Mouse (Mus musculus) kidney, postnatal 0 days (tissue): ENCODE data around the gene Acbd3. TPM values are rescaled to one million over a fixed set of nuclear protein-coding genes. Genes with fewer than 3 reads are reported as not detected.

Experiments
- ATAC-seq: fragments of 200-750 bp; cut with Nextera tagmentation; replicated peaks from 2 replicates; pipeline ENCODE4 v1.8.0; 2017; ENCODE audit warnings: low read depth, moderate number of reproducible peaks, moderate TSS enrichment, moderate library complexity; ENCODE audit not compliant: low FRiP score
- DNase-seq: peaks from one replicate; pipeline ENCODE4 v3.0.0-alpha.2; 2016; ENCODE audit warnings: low spot score
- H3K27ac ChIP-seq: fragments of 300-500 bp; sonication (generic); 2 replicates; pipeline ENCODE4 v1.5.1; 2014; ENCODE audit warnings: mild to moderate bottlenecking
- H3K27me3 ChIP-seq: fragments of 300-500 bp; sonication (generic); 2 replicates; pipeline ENCODE4 v1.6.1; 2014; ENCODE audit warnings: low read length, mixed read lengths; ENCODE audit not compliant: insufficient read depth
- H3K36me3 ChIP-seq: fragments of 300-500 bp; sonication (generic); 2 replicates; pipeline ENCODE4 v1.6.1; 2014; ENCODE audit warnings: low read length, mixed read lengths; ENCODE audit not compliant: insufficient read depth
- H3K4me1 ChIP-seq: fragments of 300-500 bp; sonication (generic); replicated peaks from 2 replicates; pipeline ENCODE4 v1.6.1; 2014; ENCODE audit warnings: antibody characterized with exemption, low read length, mixed read lengths; ENCODE audit not compliant: insufficient read depth
- H3K4me2 ChIP-seq: fragments of 300-500 bp; sonication (generic); 2 replicates; pipeline ENCODE4 v1.6.1; 2014; ENCODE audit warnings: mild to moderate bottlenecking, low read length, moderate library complexity, mixed read lengths
- H3K4me3 ChIP-seq: fragments of 300-500 bp; sonication (generic); replicated peaks from 2 replicates; pipeline ENCODE4 v1.5.1; 2014; ENCODE audit warnings: low read depth, low read length
- H3K9ac ChIP-seq: fragments of 300-500 bp; sonication (generic); 2 replicates; pipeline ENCODE4 v1.6.1; 2014; ENCODE audit warnings: low read depth, low read length
- H3K9me3 ChIP-seq: fragments of 300-500 bp; sonication (generic); replicated peaks from 2 replicates; pipeline ENCODE4 v1.6.1; 2016; ENCODE audit warnings: low read length, inconsistent platforms, mixed read lengths
- CTCF ChIP-seq: IDR thresholded peaks from 2 replicates; pipeline ENCODE4 v1.5.1; 2016; ENCODE audit warnings: antibody characterized with exemption, low read depth, mild to moderate bottlenecking, moderate library complexity
- WGBS: fragments of 180-500 bp; shearing (Covaris S2); extraction: QIAGEN DNeasy Blood & Tissue Kit; methylation state at CpG from one replicate; pipeline ENCODE4 v1.1.7; 2014; 5-methylcytosine and 5-hydroxymethylcytosine counted together
- polyA plus RNA-seq: library from polyadenylated mRNA; unstranded; fragments of >200 nt; fragmentation: Nextera tagmentation; extraction: Ambion mirVana; gene quantifications from 2 replicates; pipeline ENCODE4 v1.2.1, GENCODE M21; 2015

The Acbd3 gene
- polyA plus RNA-seq, 1 experiment from 2014 or later = 18.5 TPM

- Histone ChIP-seq H3K4me3 (no peak overlapping the region), H3K27me3 (no peaks in the 10 kb centered on the region), H3K27ac (peak overlapping the region; percentile 85; the same call in 1 of the 2 replicates), H3K36me3 (no peaks in the 10 kb centered on the region), H3K9me3 (no peaks in the 10 kb centered on the region), H3K4me1 (no peaks in the 10 kb centered on the region), H3K4me2 (no peak overlapping the region), H3K9ac (no peak overlapping the region)
- WGBS = 23% methylated on average over 3 of the region's 3 CpGs
- DNase-seq (peak; percentile 69), ATAC-seq (peak; percentile 53; the same call in 1 of the 2 replicates)
- TF ChIP-seq CTCF = no peak
Measured at GRCm38 (mm10) chr1:180783580-180783928, 57.7 kb downstream of the Acbd3 start.

GRCm38 (mm10) chr1:180791821-180792480 lies 66.1 kb downstream of the Acbd3 start:
- Histone ChIP-seq H3K36me3 (no peaks in the 10 kb centered on the region), H3K27me3 (no peaks in the 10 kb centered on the region), H3K9me3 (no peaks in the 10 kb centered on the region), H3K4me2 (no peak overlapping the region), H3K27ac (no peak overlapping the region), H3K9ac (no peak overlapping the region), H3K4me3 (no peak overlapping the region), H3K4me1 (peaks cover 14% of the 10 kb centered on the region)
- WGBS = 83% methylated on average over 14 of the region's 14 CpGs
- TF ChIP-seq CTCF = no peak
- DNase-seq (no peak), ATAC-seq (no peak)

GRCm38 (mm10) chr1:180792814-180793213 lies 67.0 kb downstream of the Acbd3 start:
- ATAC-seq (no peak), DNase-seq (no peak)
- no peaks in the 10 kb centered on the region for H3K9me3 ChIP-seq
- H3K4me3 ChIP-seq = no peak overlapping the region
- 82% methylated on average over 4 of the region's 4 CpGs for WGBS
- H3K9ac ChIP-seq = no peak overlapping the region
- H3K4me1 ChIP-seq = peaks cover 14% of the 10 kb centered on the region
- no peaks in the 10 kb centered on the region for H3K36me3 ChIP-seq
- H3K27me3 ChIP-seq = no peaks in the 10 kb centered on the region
- H3K27ac ChIP-seq = no peak overlapping the region
- H3K4me2 ChIP-seq = no peak overlapping the region
- no peak for TF ChIP-seq CTCF

- ATAC-seq = peak; percentile 61
- peak overlapping the region; percentile 30 for H3K4me3 ChIP-seq
- peak overlapping the region; percentile 75 for H3K27ac ChIP-seq
- H3K9me3 ChIP-seq = no peaks in the 10 kb centered on the region
- DNase-seq = peak; percentile 79
- H3K4me2 ChIP-seq = peak overlapping the region; percentile 81
- WGBS = 12% methylated on average over 18 of the region's 18 CpGs
- peak overlapping the region; percentile 54; the same call in 1 of the 2 replicates for H3K9ac ChIP-seq
- H3K4me1 ChIP-seq = peaks cover 14% of the 10 kb centered on the region
- H3K27me3 ChIP-seq = no peaks in the 10 kb centered on the region
- H3K36me3 ChIP-seq = no peaks in the 10 kb centered on the region
- peak; percentile 55 for TF ChIP-seq CTCF
Measured at GRCm38 (mm10) chr1:180793445-180794117, 67.7 kb downstream of the Acbd3 start.

- H3K4me2 ChIP-seq = peak overlapping the region; percentile 81
- TF ChIP-seq CTCF = 0 out of 2 replicates have a peak, but pooled peaks have one; percentile 27
- WGBS = 3% methylated on average over 21 of the region's 21 CpGs
- H3K9ac ChIP-seq = peak overlapping the region; percentile 54; the same call in 1 of the 2 replicates
- ATAC-seq = peak; percentile 88
- DNase-seq = peak; percentile 78
- H3K4me3 ChIP-seq = peak overlapping the region; percentile 30
- no peaks in the 10 kb centered on the region for H3K36me3 ChIP-seq
- no peaks in the 10 kb centered on the region for H3K9me3 ChIP-seq
- no peaks in the 10 kb centered on the region for H3K27me3 ChIP-seq
- H3K4me1 ChIP-seq = peaks cover 14% of the 10 kb centered on the region
- peak overlapping the region; percentile 75; the same call in 1 of the 2 replicates for H3K27ac ChIP-seq
Measured at GRCm38 (mm10) chr1:180794170-180794569, 68.3 kb downstream of the Acbd3 start.

- H3K4me1 ChIP-seq = peaks cover 9% of the 10 kb centered on the region
- peaks cover 9% of the 10 kb centered on the region for H3K36me3 ChIP-seq
- H3K27ac ChIP-seq = no peak overlapping the region
- ATAC-seq = no peak
- H3K4me3 ChIP-seq = no peak overlapping the region
- no peaks in the 10 kb centered on the region for H3K27me3 ChIP-seq
- H3K9ac ChIP-seq = no peak overlapping the region
- 98% methylated on average over 5 of the region's 5 CpGs for WGBS
- TF ChIP-seq CTCF = no peak
- no peak overlapping the region for H3K4me2 ChIP-seq
- DNase-seq = no peak
- H3K9me3 ChIP-seq = no peaks in the 10 kb centered on the region
Measured at GRCm38 (mm10) chr1:180798660-180799059, 72.8 kb downstream of the Acbd3 start.
